Mouse (Mus musculus) testis, adult 10 weeks (tissue): Measurements from ENCODE around the gene Gm15128. TPM values are rescaled to one million over a fixed set of nuclear protein-coding genes. Genes with fewer than 3 reads are reported as not detected.

Experiments used
- polyA plus RNA-seq: library from polyadenylated mRNA; stranded (reverse); fragments of 350-450 nt; fragmentation: Illumina TruSeq; extraction: RNeasy Lipid Tissue Mini Kit (QIAGEN cat#74804); gene quantifications from one replicate; pipeline ENCODE4 v1.2.3, GENCODE M21; 2014; ENCODE audit warnings: low read depth, low replicate concordance

Gene Gm15128
- polyA plus RNA-seq: 6.4 TPM

DNA sequence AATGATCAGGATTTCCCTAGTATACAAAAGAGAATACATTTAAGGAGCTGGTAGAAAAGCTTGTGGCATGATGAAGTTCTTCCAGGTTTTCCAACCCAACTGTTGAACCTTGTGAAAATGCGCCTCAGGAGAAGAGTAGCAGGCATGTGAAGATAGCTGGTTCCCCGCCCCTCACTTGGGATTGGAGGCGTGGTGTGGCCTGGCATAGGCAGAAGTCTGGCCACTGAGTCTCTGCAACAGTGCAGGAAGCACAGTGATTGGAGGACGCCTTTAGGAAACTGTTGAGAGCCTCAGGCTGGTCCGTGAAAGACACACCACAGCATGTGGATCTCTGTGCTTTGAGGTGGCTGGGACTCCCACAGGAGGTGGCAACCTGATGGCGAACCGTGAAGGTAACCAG, at the start of gene Gm15128:
Gene Gm15128, plus strand, starts transcription at position 301 of the 400 bp plus-strand sequence.

Other genes with a start within 250 kb of the Gm15128 start
- gene Lrch2, start 211.9 kb upstream of the Gm15128 start, polyA plus RNA-seq: 6.6 TPM
- 1.1 TPM for gene Gm15080, start 227.0 kb downstream of the Gm15128 start, polyA plus RNA-seq